Mouse (Mus musculus): Measurements from ENCODE around the gene Fxyd1. TPM values are rescaled to one million over a fixed set of nuclear protein-coding genes. Genes with fewer than 3 reads are reported as not detected.

The Fxyd1 gene
- polyA plus RNA-seq, 1 experiment from 2014 or later = 86.7 TPM

DNA sequence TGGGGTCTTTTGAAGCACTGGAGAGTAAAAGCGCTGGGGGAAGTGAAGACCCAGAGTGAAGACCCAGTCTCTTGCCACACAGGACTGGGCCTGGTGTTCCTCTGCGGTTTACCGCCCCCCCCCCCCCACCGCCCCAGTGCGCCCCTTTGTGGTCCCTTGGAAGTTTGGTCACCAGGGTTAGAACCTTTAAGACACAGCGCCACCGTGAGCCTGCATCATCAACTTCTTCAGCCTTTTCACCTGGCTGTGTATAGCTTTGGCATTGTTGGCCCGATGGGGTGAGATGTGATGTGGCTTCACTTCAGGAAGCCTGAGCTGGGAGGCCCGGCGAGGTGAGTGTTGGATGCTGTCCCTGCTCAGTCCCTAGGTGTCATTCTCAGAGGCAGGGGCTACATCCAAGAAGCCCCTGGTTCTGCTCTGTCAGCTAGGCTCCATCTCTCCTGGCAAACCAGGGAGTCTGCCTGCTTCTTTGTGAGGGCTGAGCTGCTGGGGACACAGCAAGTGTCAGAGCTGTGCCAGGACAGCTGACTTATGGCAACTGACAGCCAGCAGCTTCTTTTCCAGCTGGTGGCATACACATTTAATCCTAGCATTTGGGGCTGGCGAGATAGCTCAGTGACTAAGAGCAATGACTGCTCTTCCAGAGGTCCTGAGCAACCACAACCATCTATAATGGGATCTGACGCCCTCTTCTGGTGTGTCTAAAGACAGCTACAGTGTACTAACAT, 37.9 kb upstream of the Fxyd1 start:
- ATAC-seq (ENCODE audit: insufficient number of reproducible peaks, insufficient read depth, low FRiP score, low read depth) = no peak
- Histone ChIP-seq H3K36me3 (ENCODE audit: control insufficient read depth, insufficient read depth, low read length) (no peaks in the 10 kb centered on the region), H3K4me1 (ENCODE audit: control insufficient read depth, insufficient read depth, low read length) (no peaks in the 10 kb centered on the region), H3K27ac (ENCODE audit: low read length) (no peak overlapping the region), H3K4me3 (ENCODE audit: low read depth, low read length) (no peak overlapping the region), H3K9ac (replicated peaks; ENCODE audit: low read depth, low read length) (no peak overlapping the region), H3K4me2 (replicated peaks; ENCODE audit: low read depth, low read length) (no peak overlapping the region), H3K27me3 (ENCODE audit: control insufficient read depth, insufficient read depth, low read length) (no peaks in the 10 kb centered on the region), H3K9me3 (ENCODE audit: control insufficient read depth, low read depth, low read length) (no peaks in the 10 kb centered on the region)
- WGBS = 28% methylated on average over 12 of the region's 12 CpGs

DNA sequence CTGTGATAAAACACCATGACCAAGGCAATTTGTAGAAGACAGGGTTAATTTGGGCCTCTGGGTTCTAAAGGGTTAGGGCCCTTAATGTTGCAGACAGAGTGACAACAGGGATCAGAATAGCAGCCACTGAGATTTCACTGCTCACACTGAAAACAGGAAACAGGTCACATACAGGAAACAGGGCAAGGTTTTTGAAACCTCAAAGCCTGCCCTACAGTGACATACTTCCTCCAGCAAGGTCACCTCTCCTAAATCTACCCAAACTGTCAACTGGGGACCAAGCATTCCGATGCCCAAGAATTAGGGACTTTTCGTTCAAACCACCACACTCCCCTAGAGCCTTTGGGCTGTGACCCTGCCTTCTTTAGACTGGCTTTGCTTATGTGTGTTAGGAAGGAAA, 32.7 kb upstream of the Fxyd1 start:
- Histone ChIP-seq H3K27ac (ENCODE audit: low read length) (no peak overlapping the region), H3K9me3 (ENCODE audit: control insufficient read depth, low read depth, low read length) (no peaks in the 10 kb centered on the region)
- 80% methylated on average over 2 of the region's 2 CpGs for WGBS

DNA sequence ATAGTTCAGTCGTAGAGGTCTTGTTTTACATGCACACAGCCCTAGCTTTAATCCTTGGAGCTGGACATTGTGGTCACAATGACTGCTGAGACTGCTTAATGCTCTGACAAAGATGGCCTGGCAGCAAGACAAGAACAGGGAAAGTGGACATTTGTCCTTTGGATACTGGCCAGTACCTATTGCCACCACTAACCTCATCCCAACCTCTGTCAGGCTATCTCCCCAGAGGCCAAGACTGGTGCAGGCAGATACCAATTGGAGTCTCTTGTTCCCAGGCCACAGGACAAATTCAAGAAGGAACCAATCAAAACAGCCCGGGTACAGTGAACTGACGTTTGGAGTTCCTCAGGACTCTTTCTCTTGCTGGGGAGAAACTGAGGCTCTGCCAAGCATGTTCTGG, 31.2 kb upstream of the Fxyd1 start:
- ATAC-seq (ENCODE audit: insufficient number of reproducible peaks, insufficient read depth, low FRiP score, low read depth) = no peak
- WGBS = 73% methylated on average over 3 of the region's 3 CpGs
- Histone ChIP-seq H3K27ac (ENCODE audit: low read length) (no peak overlapping the region), H3K4me1 (ENCODE audit: control insufficient read depth, insufficient read depth, low read length) (peaks cover 12% of the 10 kb centered on the region; the same call in 1 of the 2 replicates), H3K9ac (replicated peaks; ENCODE audit: low read depth, low read length) (no peak overlapping the region), H3K4me3 (ENCODE audit: low read depth, low read length) (no peak overlapping the region), H3K4me2 (replicated peaks; ENCODE audit: low read depth, low read length) (no peak overlapping the region), H3K27me3 (ENCODE audit: control insufficient read depth, insufficient read depth, low read length) (no peaks in the 10 kb centered on the region), H3K9me3 (ENCODE audit: control insufficient read depth, low read depth, low read length) (no peaks in the 10 kb centered on the region), H3K36me3 (ENCODE audit: control insufficient read depth, insufficient read depth, low read length) (no peaks in the 10 kb centered on the region)

More for the DNA sequence above, 32.7 kb upstream of the Fxyd1 start:
- Histone ChIP-seq H3K4me1 (ENCODE audit: control insufficient read depth, insufficient read depth, low read length) (peaks cover 5% of the 10 kb centered on the region; the same call in 1 of the 2 replicates), H3K27me3 (ENCODE audit: control insufficient read depth, insufficient read depth, low read length) (no peaks in the 10 kb centered on the region), H3K36me3 (ENCODE audit: control insufficient read depth, insufficient read depth, low read length) (no peaks in the 10 kb centered on the region), H3K4me3 (ENCODE audit: low read depth, low read length) (no peak overlapping the region), H3K4me2 (replicated peaks; ENCODE audit: low read depth, low read length) (no peak overlapping the region), H3K9ac (replicated peaks; ENCODE audit: low read depth, low read length) (no peak overlapping the region)
- ATAC-seq (ENCODE audit: insufficient number of reproducible peaks, insufficient read depth, low FRiP score, low read depth) = no peak

DNA sequence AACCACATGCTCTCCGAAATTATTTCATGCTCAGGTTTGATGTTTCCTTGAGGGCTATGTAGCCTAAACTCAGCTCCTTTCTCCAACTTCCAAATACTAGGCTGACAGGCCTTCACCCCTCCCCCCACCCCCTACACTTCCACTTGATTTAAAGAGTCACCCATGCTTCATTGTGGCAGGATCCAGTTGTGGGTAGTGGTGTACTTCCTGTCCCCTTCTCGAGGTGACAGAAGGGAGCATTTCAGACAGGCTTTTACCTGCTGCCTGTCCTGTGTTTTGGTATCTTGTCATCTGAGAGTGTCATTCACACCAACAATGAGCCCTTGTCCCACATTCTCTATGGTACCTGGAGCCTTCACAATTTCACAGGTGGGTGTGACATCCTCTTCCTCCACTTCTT, 30.3 kb upstream of the Fxyd1 start:
- Histone ChIP-seq H3K27ac (ENCODE audit: low read length) (no peak overlapping the region), H3K4me2 (replicated peaks; ENCODE audit: low read depth, low read length) (no peak overlapping the region), H3K4me3 (ENCODE audit: low read depth, low read length) (no peak overlapping the region), H3K27me3 (ENCODE audit: control insufficient read depth, insufficient read depth, low read length) (no peaks in the 10 kb centered on the region), H3K36me3 (ENCODE audit: control insufficient read depth, insufficient read depth, low read length) (no peaks in the 10 kb centered on the region), H3K4me1 (ENCODE audit: control insufficient read depth, insufficient read depth, low read length) (peaks cover 15% of the 10 kb centered on the region; the same call in 1 of the 2 replicates), H3K9ac (replicated peaks; ENCODE audit: low read depth, low read length) (no peak overlapping the region), H3K9me3 (ENCODE audit: control insufficient read depth, low read depth, low read length) (no peaks in the 10 kb centered on the region)
- WGBS = 61% methylated on average over 2 of the region's 2 CpGs
- no peak for ATAC-seq (ENCODE audit: insufficient number of reproducible peaks, insufficient read depth, low FRiP score, low read depth)

DNA sequence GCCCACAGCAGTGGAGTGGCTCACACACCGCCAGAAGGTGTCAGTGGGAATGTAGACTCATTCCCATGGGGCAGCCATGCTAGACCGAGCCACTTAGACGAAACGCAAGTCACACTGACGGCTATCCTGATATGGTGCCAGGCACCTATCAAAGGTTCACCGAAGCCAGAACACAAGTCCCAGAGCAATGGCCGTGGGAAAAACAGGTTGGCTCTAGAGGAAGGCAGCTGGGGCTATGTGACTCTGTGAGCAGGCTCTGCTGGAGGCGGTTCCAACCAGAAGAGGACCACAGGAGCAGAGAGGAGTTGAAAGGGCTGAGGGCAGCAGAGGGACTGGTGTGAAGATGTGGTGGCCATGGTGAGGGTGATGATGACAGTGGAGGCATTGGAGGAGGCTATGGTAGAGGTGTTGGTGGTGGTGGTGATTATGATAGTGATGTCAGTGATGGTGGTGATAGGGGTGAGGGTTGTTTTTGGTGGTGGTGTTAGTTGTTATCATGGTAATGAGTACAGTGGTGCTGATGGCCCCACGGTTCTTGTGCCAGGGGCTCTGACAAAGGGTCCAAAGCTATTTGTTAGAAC, 29.3 kb upstream of the Fxyd1 start:
- Histone ChIP-seq H3K27ac (ENCODE audit: low read length) (peak overlapping the region; percentile 53; the same call in 1 of the 2 replicates), H3K4me3 (ENCODE audit: low read depth, low read length) (no peak overlapping the region)
- 91% methylated on average over 9 of the region's 9 CpGs for WGBS

DNA sequence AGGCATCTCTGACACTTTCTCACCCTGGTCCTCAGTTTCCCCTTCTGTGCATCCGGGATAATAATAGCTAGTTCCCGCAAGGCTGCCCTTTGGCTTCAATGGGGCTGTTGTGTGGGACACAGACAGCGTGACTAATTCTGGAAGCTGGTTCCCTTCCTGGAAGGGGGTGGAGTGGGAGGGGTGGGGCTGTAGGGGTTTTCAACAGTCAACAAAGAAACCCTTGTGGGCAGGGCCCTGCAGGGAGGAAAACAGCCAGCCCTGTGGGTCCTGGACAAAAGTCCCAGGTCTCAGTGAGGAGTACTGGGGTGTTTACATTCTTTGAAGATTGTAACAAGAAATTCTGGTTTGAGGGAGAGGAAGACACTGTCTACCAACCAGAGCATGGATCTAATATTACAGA, 28.2 kb upstream of the Fxyd1 start:
- WGBS = 72% methylated on average over 3 of the region's 3 CpGs
- peaks cover 15% of the 10 kb centered on the region; the same call in 1 of the 2 replicates for H3K4me1 ChIP-seq (ENCODE audit: control insufficient read depth, insufficient read depth, low read length)

More for the DNA sequence above, 29.3 kb upstream of the Fxyd1 start:
- H3K9me3 ChIP-seq (ENCODE audit: control insufficient read depth, low read depth, low read length) = no peaks in the 10 kb centered on the region
- no peaks in the 10 kb centered on the region for H3K27me3 ChIP-seq (ENCODE audit: control insufficient read depth, insufficient read depth, low read length)
- H3K36me3 ChIP-seq (ENCODE audit: control insufficient read depth, insufficient read depth, low read length) = no peaks in the 10 kb centered on the region
- no peak overlapping the region for H3K9ac ChIP-seq (replicated peaks; ENCODE audit: low read depth, low read length)
- H3K4me1 ChIP-seq (ENCODE audit: control insufficient read depth, insufficient read depth, low read length) = peaks cover 15% of the 10 kb centered on the region; the same call in 1 of the 2 replicates
- no peak for ATAC-seq (ENCODE audit: insufficient number of reproducible peaks, insufficient read depth, low FRiP score, low read depth)
- H3K4me2 ChIP-seq (replicated peaks; ENCODE audit: low read depth, low read length) = no peak overlapping the region

DNA sequence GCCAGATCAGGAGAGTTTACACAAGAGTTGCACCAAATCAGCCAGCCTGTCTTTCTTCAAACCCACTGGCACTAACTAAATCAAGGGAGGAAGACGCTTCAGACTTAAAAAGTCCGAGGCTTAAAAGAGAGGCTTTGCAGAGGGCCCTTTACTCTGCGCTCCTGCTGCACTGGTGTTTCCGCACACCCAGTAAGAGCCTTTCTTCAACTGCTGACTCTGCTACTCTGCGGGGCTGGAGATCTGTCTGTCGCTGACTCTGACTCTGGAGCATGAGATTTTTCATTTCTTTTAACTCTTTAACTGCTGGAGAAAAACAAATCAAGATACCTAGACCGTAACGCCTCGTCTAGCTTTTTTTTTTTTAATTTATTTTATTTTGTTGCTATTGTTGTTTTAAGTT, 27.1 kb upstream of the Fxyd1 start:
- ATAC-seq (ENCODE audit: insufficient number of reproducible peaks, insufficient read depth, low FRiP score, low read depth) = no peak
- Histone ChIP-seq H3K4me1 (ENCODE audit: control insufficient read depth, insufficient read depth, low read length) (peaks cover 15% of the 10 kb centered on the region; the same call in 1 of the 2 replicates), H3K27ac (ENCODE audit: low read length) (peak overlapping the region; percentile 75), H3K4me2 (replicated peaks; ENCODE audit: low read depth, low read length) (no peak overlapping the region), H3K9ac (replicated peaks; ENCODE audit: low read depth, low read length) (no peak overlapping the region), H3K27me3 (ENCODE audit: control insufficient read depth, insufficient read depth, low read length) (no peaks in the 10 kb centered on the region), H3K4me3 (ENCODE audit: low read depth, low read length) (no peak overlapping the region), H3K9me3 (ENCODE audit: control insufficient read depth, low read depth, low read length) (no peaks in the 10 kb centered on the region), H3K36me3 (ENCODE audit: control insufficient read depth, insufficient read depth, low read length) (no peaks in the 10 kb centered on the region)
- 35% methylated on average over 9 of the region's 9 CpGs for WGBS

More for the DNA sequence above, 28.2 kb upstream of the Fxyd1 start:
- no peak overlapping the region for H3K4me3 ChIP-seq (ENCODE audit: low read depth, low read length)
- peak overlapping the region; percentile 53; the same call in 1 of the 2 replicates for H3K27ac ChIP-seq (ENCODE audit: low read length)
- H3K9me3 ChIP-seq (ENCODE audit: control insufficient read depth, low read depth, low read length) = no peaks in the 10 kb centered on the region
- no peaks in the 10 kb centered on the region for H3K36me3 ChIP-seq (ENCODE audit: control insufficient read depth, insufficient read depth, low read length)
- no peaks in the 10 kb centered on the region for H3K27me3 ChIP-seq (ENCODE audit: control insufficient read depth, insufficient read depth, low read length)
- peak; percentile 73; the same call in 1 of the 2 replicates for ATAC-seq (ENCODE audit: insufficient number of reproducible peaks, insufficient read depth, low FRiP score, low read depth)
- no peak overlapping the region for H3K4me2 ChIP-seq (replicated peaks; ENCODE audit: low read depth, low read length)
- H3K9ac ChIP-seq (replicated peaks; ENCODE audit: low read depth, low read length) = no peak overlapping the region

DNA sequence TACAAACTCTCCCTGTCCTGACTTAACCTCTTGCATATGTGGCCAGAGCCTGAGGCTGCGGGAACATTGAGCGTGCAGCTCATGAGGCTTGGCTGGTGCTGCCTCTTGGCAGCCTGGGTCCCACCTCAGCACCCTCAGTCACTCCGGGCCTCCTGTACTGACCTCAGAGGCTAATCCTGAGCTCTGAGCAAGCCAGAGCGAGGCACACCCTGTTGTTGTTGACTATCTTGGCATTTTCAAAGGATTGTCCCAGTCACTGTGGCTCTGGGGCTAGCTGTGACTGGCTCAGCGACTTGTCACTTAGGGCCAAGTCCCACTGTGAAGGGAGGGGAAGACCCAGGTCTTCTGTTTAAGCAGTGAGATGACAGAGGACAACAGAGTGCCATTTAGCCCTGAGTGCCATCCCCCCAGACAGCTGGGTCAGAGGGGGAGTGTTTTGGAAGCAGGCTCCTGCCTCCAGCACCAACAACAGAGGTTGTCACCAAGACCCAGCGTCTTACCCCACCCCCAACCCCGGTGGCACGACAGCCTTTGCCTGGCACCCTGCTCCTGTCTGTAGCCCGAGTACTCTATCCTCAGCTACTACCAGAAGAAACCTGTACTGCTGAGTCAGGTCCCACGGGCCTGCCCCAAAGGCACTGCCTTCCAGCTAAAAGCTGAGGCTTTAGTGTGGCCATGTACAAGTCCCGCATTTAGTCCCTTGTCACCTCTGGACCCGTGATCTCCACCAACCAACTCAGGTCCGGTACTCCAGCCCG, 26.0 kb upstream of the Fxyd1 start:
- Histone ChIP-seq H3K4me2 (replicated peaks; ENCODE audit: low read depth, low read length) (no peak overlapping the region), H3K27ac (ENCODE audit: low read length) (0 out of 2 replicates have a peak overlapping the region, but pooled peaks have one; percentile 75), H3K9me3 (ENCODE audit: control insufficient read depth, low read depth, low read length) (no peaks in the 10 kb centered on the region), H3K4me3 (ENCODE audit: low read depth, low read length) (no peak overlapping the region), H3K4me1 (ENCODE audit: control insufficient read depth, insufficient read depth, low read length) (peaks cover 15% of the 10 kb centered on the region; the same call in 1 of the 2 replicates), H3K9ac (replicated peaks; ENCODE audit: low read depth, low read length) (no peak overlapping the region), H3K36me3 (ENCODE audit: control insufficient read depth, insufficient read depth, low read length) (no peaks in the 10 kb centered on the region), H3K27me3 (ENCODE audit: control insufficient read depth, insufficient read depth, low read length) (no peaks in the 10 kb centered on the region)
- WGBS = 61% methylated on average over 14 of the region's 14 CpGs
- ATAC-seq (ENCODE audit: insufficient number of reproducible peaks, insufficient read depth, low FRiP score, low read depth) = no peak
